Mouse (Mus musculus) liver, adult 2 months (tissue): Measurements from ENCODE around the gene H6pd. TPM values are rescaled to one million over a fixed set of nuclear protein-coding genes. Genes with fewer than 3 reads are reported as not detected.
A peak's percentile ranks its signal among the peaks of the same experiment; 100 is the strongest.
"Not testable (repeated sequence)": the region's sequence is repeated elsewhere in the genome, so short reads cannot be mapped to it uniquely, and the experiment has no call there.

Experiments used
- DNase-seq: peaks from one replicate; pipeline ENCODE4 v3.0.0-alpha.2; 2011; ENCODE audit warnings: low read depth, low spot score; ENCODE audit errors: extremely low read depth
- H3K27ac ChIP-seq: fragments of 200-500 bp; replicated peaks from 2 replicates; pipeline ENCODE4 v1.5.1; 2012; ENCODE audit warnings: low read depth, mild to moderate bottlenecking, control low read depth, inconsistent platforms, low read length; ENCODE audit not compliant: insufficient read depth
- H3K27me3 ChIP-seq: fragments of 200-500 bp; 2 replicates; pipeline ENCODE4 v1.6.1; 2012; ENCODE audit warnings: mild to moderate bottlenecking, moderate library complexity, low read length, inconsistent platforms; ENCODE audit not compliant: control insufficient read depth, insufficient read depth
- H3K36me3 ChIP-seq: fragments of 200-500 bp; 2 replicates; pipeline ENCODE4 v1.6.1; 2012; ENCODE audit warnings: low read length, inconsistent platforms; ENCODE audit not compliant: control insufficient read depth, insufficient read depth
- H3K4me1 ChIP-seq: fragments of 200-500 bp; 2 replicates; pipeline ENCODE4 v1.6.1; 2011; ENCODE audit warnings: low read length; ENCODE audit not compliant: control insufficient read depth, insufficient read depth
- H3K4me3 ChIP-seq: fragments of 200-500 bp; 2 replicates; pipeline ENCODE4 v1.5.1; 2011; ENCODE audit warnings: low read depth, mild to moderate bottlenecking, control low read depth, low read length, moderate library complexity; ENCODE audit not compliant: insufficient read depth
- H3K79me2 ChIP-seq: fragments of 200-500 bp; 2 replicates; pipeline ENCODE4 v1.6.1; 2012; ENCODE audit warnings: inconsistent platforms, mild to moderate bottlenecking, low read length, moderate library complexity; ENCODE audit not compliant: control insufficient read depth, insufficient read depth
- H3K9ac ChIP-seq: fragments of 200-500 bp; 2 replicates; pipeline ENCODE4 v1.6.1; 2012; ENCODE audit warnings: low read depth, mild to moderate bottlenecking, control low read depth, inconsistent platforms, low read length
- CTCF ChIP-seq: fragments of 200-500 bp; IDR thresholded peaks from 2 replicates; pipeline ENCODE4 v1.5.1; 2011; ENCODE audit warnings: low read depth, low read length, control low read depth
- POLR2A ChIP-seq: fragments of 200-500 bp; IDR thresholded peaks from 2 replicates; pipeline ENCODE4 v1.6.1; 2011; ENCODE audit warnings: low read length, control low read depth; ENCODE audit not compliant: insufficient read depth; ENCODE audit errors: extremely low read depth
- WGBS: fragments of 180-500 bp; shearing (Covaris S2); methylation state at CpG from one replicate; pipeline ENCODE4 v1.1.7; 2018; 5-methylcytosine and 5-hydroxymethylcytosine counted together
- polyA plus RNA-seq: library from polyadenylated mRNA; depleted of rRNA; stranded (reverse); fragments of >200 nt; gene quantifications from 2 replicates; pipeline ENCODE4 v1.2.3, GENCODE M21; 2012
- total RNA-seq: library from RNA; depleted of rRNA; stranded (reverse); fragments of >200 nt; gene quantifications from 2 replicates; pipeline ENCODE4 v1.2.3, GENCODE M21; 2014

H6pd gene
- total and polyA plus RNA-seq, 2 experiments, result 121 to 205 TPM

DNA sequence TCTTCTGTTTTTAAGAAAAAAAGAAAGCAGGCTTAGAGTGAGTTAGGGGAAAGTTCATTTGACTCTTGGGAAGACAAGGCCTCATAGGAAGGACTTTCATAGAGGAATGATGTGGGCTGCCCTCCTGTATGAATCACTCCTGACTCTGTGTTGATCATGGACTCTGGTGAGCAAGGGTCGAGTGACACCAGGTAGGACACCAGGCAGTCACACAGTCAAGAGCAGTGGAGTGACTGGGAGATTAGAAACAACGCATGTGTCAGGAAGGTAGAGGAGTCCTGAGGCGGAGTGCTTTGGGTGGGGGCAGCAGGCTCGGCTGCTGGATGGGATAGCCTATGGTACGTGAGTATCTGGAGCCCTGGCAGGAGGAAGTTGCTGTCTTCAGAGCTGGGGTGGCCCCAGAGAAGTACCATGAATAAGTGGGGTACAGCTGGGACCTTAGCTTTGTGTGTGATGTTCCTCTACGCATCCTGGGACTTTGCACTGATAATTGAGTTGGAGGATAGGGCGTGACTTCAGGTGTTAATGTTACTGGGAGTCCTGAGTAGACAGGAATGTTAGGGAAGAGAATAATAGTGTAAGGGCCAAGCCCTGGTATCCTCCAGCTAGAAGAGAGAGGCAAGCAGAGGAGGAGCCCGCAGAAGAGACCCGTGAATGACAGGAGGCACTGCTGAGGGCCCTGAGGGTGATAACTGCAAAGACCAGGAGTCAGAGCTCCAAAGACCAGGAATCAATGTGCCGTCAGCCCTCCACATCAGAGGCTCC, 32.7 kb upstream of the H6pd start:
- TF ChIP-seq POLR2A, result no peak
- no peak for TF ChIP-seq CTCF
- WGBS, result 89% methylated on average over 10 of the region's 10 CpGs
- DNase-seq, result no peak
- Histone ChIP-seq H3K27ac (no peak overlapping the region), H3K9ac (no peak overlapping the region), H3K4me3 (no peak overlapping the region), H3K79me2 (no peaks in the 10 kb centered on the region), H3K27me3 (no peaks in the 10 kb centered on the region), H3K36me3 (no peaks in the 10 kb centered on the region), H3K4me1 (no peaks in the 10 kb centered on the region)

DNA sequence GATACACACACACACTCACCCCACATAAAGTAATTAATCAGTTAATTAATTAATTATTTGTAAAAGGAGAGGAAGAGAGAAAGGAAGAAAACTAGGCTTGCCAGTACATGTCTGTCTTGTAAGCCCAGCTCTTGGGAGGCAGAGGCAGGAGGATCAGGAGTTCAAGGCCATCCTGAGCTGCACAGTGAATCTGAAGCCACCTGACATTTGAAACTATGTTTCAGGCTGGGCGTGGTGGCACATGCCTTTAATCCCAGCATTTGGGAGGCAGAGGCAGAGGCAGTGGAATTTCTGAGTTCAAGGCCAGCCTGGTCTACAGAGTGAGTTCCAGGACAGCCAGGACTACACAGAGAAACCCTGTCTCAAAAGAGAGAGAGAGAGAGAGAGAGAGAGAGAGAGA, 32.0 kb upstream of the H6pd start:
- H3K36me3 ChIP-seq, H3K27me3 ChIP-seq, H3K4me3 ChIP-seq, H3K79me2 ChIP-seq, H3K27ac ChIP-seq, H3K4me1 ChIP-seq, DNase-seq, H3K9ac ChIP-seq: not testable (repeated sequence)
- 78% methylated on average over 1 of the region's 1 CpGs for WGBS

DNA sequence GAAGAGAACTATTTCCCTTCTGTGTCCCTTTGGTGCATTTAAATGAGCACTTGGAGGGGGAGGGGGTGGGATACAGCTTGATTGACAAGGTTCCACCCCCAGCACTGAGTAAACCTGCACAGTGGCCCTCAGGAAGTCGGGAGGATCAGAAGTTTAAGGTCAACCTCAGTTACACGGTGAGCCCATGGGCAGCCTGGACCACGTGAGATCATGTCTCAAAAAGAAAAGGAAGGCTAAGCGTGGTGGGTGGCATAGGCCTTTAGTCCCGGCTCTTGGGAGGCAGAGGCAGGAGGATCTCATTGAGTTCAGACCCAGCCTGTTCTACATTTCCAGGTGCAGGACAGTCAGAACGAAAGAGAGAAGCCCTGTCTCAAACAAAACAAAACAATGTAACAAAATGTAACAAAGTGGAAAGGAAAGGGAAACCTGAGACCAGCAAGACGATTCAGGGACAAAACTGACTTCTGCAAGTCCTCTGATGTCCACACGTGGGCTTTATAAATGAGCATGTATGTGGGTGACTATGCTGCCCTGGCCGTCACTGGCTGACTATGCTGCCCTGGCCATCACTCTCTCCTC, 31.3 kb upstream of the H6pd start:
- no peak overlapping the region for H3K9ac ChIP-seq
- H3K27me3 ChIP-seq, result no peaks in the 10 kb centered on the region
- H3K79me2 ChIP-seq, result no peaks in the 10 kb centered on the region
- DNase-seq, result no peak
- 73% methylated on average over 9 of the region's 9 CpGs for WGBS
- H3K4me1 ChIP-seq, result no peaks in the 10 kb centered on the region
- H3K4me3 ChIP-seq, result no peak overlapping the region
- H3K27ac ChIP-seq, result no peak overlapping the region
- no peaks in the 10 kb centered on the region for H3K36me3 ChIP-seq
- TF ChIP-seq POLR2A, result no peak
- TF ChIP-seq CTCF, result no peak

DNA sequence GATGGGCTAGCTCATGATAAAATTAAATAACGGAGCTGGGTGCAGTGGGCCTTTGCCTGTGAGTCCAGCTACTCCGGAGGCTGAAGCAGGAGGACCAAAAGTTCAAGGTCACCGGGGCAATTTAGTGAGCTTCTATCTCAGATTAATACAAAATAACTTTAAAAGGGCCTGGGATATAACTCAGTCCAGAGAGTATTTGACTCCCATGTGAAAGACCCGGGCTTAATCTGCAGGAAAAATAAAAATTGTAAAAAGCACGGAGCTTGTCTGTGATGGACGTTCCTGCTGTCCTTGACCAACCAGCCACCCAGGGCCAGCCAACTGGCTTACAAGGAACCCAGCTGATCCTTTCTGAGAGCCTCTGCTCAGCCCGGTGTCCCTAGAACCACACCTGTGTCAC, 29.7 kb upstream of the H6pd start:
- DNase-seq, result no peak
- no peaks in the 10 kb centered on the region for H3K4me1 ChIP-seq
- H3K27me3 ChIP-seq, result no peaks in the 10 kb centered on the region
- 76% methylated on average over 7 of the region's 7 CpGs for WGBS
- no peak overlapping the region for H3K4me3 ChIP-seq
- no peaks in the 10 kb centered on the region for H3K36me3 ChIP-seq
- H3K79me2 ChIP-seq, result no peaks in the 10 kb centered on the region
- H3K27ac ChIP-seq, result no peak overlapping the region
- H3K9ac ChIP-seq, result no peak overlapping the region
- TF ChIP-seq POLR2A, result no peak
- TF ChIP-seq CTCF, result no peak

DNA sequence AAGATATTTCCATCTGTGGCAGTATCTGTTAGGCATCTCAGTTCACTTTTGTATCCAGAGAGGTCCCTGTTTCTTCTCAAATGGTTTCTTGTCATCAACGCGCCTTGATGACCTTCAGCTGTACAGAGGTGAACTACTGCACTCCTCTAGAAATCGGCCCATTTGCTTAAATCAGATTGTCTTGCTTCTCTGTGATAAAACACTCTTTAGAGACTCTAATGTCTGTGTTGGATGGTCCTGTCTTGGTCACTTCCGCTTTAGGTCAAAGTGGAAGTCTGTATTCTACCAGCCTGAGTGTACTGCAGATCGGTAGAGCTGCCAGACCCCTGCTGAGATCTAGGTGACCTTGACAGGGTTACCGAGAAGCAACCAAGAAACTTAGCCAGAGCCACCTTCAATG, 27.3 kb upstream of the H6pd start:
- H3K79me2 ChIP-seq, result no peaks in the 10 kb centered on the region
- H3K4me3 ChIP-seq, result no peak overlapping the region
- no peak overlapping the region for H3K27ac ChIP-seq
- WGBS, result 87% methylated on average over 6 of the region's 6 CpGs
- no peak overlapping the region for H3K9ac ChIP-seq
- no peak for DNase-seq
- peaks cover 2% of the 10 kb centered on the region; the same call in 1 of the 2 replicates for H3K4me1 ChIP-seq
- no peaks in the 10 kb centered on the region for H3K36me3 ChIP-seq
- TF ChIP-seq CTCF, result no peak
- no peak for TF ChIP-seq POLR2A
- H3K27me3 ChIP-seq, result no peaks in the 10 kb centered on the region

DNA sequence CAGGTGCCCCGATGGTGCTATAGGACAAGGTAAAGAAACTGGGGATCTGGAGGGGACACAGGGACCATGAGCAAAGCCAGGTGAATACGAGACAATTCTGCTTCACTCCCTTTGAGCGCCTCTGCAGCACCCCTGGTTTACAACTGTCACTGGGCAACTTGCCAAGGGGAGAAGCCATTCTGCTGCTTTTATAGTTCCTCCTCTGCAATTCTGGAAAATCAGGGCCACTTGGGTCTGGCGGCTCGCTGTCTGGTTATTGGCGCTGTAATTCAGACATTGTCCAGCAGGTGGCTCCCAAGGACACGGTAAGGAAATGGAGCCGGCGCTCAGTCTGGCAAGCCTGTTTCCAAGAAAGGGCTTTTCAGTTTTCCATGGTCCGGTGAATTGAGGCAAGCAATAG, 26.5 kb upstream of the H6pd start:
- no peaks in the 10 kb centered on the region for H3K79me2 ChIP-seq
- H3K27me3 ChIP-seq, result no peaks in the 10 kb centered on the region
- no peak overlapping the region for H3K4me3 ChIP-seq
- H3K36me3 ChIP-seq, result no peaks in the 10 kb centered on the region
- H3K4me1 ChIP-seq, result peaks cover 5% of the 10 kb centered on the region
- TF ChIP-seq CTCF, result peak; percentile 94
- no peak for TF ChIP-seq POLR2A
- no peak overlapping the region for H3K27ac ChIP-seq
- no peak overlapping the region for H3K9ac ChIP-seq
- peak; percentile 56 for DNase-seq
- WGBS, result 14% methylated on average over 10 of the region's 10 CpGs
